Mouse (Mus musculus): Measurements from ENCODE around the gene Armh3. TPM values are rescaled to one million over a fixed set of nuclear protein-coding genes. Genes with fewer than 3 reads are reported as not detected.

Armh3 gene
- 7.5 to 16.0 TPM (median 11.5 TPM) in 3 replicates for total RNA-seq (2017)

DNA sequence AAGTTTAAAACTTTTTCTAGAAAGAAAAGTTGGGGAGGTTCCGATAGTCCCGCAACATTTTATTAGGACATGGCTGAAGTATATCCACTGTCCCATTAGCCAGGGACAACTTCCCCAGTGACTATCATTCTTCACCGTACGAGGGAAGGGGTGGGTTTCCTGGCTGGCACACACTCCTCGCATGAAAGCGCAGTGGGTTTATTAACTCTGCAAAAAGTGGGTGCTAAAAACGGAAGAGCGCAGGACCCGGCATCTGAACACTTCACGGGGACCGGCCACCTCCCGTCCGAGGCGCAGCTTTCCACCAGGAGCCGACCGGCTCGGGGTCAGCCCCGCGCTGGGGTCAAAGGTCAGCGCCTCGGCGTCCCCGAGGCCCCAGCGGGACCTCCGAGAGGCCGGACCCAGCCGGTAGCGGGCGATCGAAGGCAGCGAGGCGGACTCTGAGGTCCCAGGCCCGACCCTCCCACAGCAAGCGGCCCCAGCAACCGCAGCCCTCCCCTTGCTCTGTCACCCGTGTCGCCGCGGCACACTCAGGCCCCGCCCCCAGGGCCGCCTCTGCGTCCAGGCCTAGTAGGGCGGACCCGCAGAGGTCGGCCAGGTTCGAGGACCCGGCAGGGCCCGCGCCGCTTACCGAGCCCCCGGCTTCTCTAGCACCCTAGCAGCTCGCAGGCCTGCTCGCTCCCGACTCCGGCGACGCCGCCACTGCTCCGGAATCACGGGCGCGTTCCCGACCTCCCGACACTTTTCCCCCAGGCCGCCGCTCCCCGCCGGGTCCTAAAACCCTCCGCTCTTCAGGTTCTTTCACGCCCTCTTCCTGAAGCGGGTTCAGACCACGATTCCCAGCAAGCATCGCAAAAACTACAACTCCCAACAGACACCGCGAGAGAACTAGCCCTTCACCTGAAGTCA lies at the start of gene Armh3:
TSS of gene Armh3 (minus strand) at position 704 of the 909 bp plus-strand sequence.
- ATAC-seq (replicated peaks; ENCODE audit: insufficient number of reproducible peaks, low FRiP score, low TSS enrichment, poor library complexity, severe bottlenecking), result peak; percentile 86

GRCm38 (mm10) chr19:46047426-46047825 lies 49.1 kb upstream of the Armh3 start:
- ATAC-seq (replicated peaks; ENCODE audit: insufficient number of reproducible peaks, low FRiP score, low TSS enrichment, poor library complexity, severe bottlenecking), result no peak

- ATAC-seq (replicated peaks; ENCODE audit: insufficient number of reproducible peaks, low FRiP score, low TSS enrichment, poor library complexity, severe bottlenecking), result no peak
Observed at GRCm38 (mm10) chr19:46046621-46047025, 48.3 kb upstream of the Armh3 start.

DNA sequence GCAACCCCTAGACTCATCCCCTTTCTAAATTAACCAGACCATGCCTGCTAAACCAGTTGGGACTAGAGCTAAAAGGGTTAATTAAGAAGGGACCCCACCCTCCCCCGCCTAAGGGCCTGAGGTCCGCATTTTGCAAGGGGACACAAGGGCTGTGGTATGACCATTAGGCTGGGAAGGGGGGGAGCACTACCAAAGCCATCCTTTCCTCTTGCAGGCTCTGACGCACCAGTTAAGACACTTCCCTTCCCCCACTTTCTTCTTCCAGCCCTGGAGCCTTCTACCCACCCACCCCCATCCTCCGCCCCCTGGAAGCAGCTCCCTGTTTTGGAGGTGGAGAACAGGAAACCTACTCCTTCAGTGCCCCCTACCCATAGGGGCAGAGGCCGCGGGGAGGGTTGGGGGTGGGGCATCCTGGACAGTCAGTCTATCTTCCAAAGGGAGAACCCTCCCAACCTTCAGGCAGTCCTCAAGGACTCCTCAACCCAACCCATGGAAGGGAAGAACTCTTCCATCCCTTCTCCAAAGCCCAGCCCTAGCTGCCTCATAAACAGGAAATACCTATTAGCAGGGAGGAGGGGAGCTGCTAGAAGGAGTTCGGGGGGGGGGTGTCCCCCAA lies 47.5 kb upstream of the Armh3 start:
- ATAC-seq (replicated peaks; ENCODE audit: insufficient number of reproducible peaks, low FRiP score, low TSS enrichment, poor library complexity, severe bottlenecking), result no peak

GRCm38 (mm10) chr19:46044993-46045695 lies 46.9 kb upstream of the Armh3 start, which contains the start of gene Ldb1:
TSS of gene Ldb1 (minus strand) at chr19:46045214.
- peak; percentile 62 for ATAC-seq (replicated peaks; ENCODE audit: insufficient number of reproducible peaks, low FRiP score, low TSS enrichment, poor library complexity, severe bottlenecking)

- no peak for ATAC-seq (replicated peaks; ENCODE audit: insufficient number of reproducible peaks, low FRiP score, low TSS enrichment, poor library complexity, severe bottlenecking)
Observed at GRCm38 (mm10) chr19:46044271-46044992, 46.1 kb upstream of the Armh3 start, which contains the start of gene Pprc1. TSS of gene Pprc1 (plus strand) at chr19:46044886.

DNA sequence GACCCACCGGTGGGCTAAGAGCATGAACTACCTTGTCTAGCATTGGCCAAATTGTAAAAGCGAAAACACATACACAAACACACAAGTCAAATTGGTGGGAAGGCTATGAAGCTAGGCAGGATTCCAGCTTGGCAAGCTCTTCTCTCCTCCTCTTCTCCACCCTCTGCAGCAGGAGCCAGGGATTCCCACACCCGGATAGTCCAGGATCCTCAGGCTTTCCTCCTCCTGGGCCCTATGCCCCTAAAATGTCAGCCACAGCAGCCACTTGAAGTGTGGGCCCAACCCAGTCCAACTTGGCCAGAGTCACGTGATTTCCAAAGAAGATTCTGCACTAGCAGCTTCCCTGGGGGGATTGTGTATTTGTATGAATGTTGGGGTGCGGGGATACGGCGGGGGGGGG lies 45.1 kb upstream of the Armh3 start:
- ATAC-seq (replicated peaks; ENCODE audit: insufficient number of reproducible peaks, low FRiP score, low TSS enrichment, poor library complexity, severe bottlenecking), result no peak

DNA sequence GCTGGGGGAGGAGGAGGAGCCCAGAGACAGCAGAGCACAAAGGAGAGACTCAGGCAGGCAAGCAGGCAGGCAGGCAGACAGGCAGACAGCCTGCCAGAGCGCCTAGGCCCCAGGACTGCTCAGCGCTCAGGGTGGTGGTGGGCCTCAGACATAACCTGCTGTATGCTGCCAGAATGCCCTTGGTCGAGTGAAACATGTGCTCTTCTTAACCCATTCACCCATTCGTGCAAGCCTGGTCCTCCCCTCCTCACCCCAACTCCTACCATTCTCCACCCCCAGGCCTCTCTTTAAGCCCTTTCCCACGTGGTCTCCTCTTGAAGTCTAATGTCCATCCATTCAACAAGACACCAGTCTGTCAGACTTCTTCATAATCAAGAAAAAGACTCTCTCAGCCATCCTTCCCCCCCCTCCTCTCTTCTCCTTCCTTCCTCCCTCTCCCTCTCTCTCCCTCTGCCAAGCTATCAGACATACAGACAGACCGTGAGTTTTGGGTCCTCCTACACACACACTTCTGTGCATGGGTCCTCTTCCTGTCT lies 44.3 kb upstream of the Armh3 start:
- ATAC-seq (replicated peaks; ENCODE audit: insufficient number of reproducible peaks, low FRiP score, low TSS enrichment, poor library complexity, severe bottlenecking), result no peak

- ATAC-seq (replicated peaks; ENCODE audit: insufficient number of reproducible peaks, low FRiP score, low TSS enrichment, poor library complexity, severe bottlenecking), result no peak
Observed at GRCm38 (mm10) chr19:46041933-46042475, 43.7 kb upstream of the Armh3 start.

- ATAC-seq (replicated peaks; ENCODE audit: insufficient number of reproducible peaks, low FRiP score, low TSS enrichment, poor library complexity, severe bottlenecking), result 0 out of 2 replicates have a peak, but pooled peaks have one; percentile 4
Observed at GRCm38 (mm10) chr19:46041299-46041932, 43.1 kb upstream of the Armh3 start.

DNA sequence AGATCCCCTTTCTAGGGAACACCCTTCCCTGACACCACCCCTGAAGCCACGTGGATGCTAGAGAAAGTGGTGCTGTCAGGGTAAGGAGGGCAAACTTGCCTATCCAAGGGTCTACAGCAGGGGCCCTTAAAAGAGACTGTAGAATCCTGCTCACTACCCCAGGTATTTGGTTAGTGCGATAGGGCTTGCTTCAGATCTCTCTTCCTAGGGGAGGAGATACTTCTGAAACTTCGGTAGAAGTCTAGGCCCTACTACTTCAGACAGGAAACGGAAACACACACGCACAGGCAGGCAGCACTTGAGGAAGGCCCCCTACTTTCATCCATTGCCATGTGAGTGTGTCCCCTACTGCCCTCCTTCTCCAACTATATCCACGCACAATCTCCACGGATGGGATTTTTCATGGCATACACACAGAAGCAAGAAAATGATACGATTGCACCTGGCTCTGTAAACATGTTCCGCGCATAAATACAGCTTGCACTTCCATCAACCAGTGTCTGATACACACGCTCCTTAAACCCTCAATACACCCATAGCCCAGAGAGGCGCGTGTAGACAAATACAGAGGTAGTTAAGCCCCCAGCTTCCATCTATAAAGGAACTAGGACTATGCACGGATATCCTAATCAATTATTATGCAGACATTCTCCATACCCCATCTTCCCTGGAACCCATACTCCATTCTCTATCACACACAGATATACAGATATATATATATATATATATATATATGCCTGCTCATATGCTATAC lies 42.0 kb upstream of the Armh3 start:
- no peak for ATAC-seq (replicated peaks; ENCODE audit: insufficient number of reproducible peaks, low FRiP score, low TSS enrichment, poor library complexity, severe bottlenecking)

DNA sequence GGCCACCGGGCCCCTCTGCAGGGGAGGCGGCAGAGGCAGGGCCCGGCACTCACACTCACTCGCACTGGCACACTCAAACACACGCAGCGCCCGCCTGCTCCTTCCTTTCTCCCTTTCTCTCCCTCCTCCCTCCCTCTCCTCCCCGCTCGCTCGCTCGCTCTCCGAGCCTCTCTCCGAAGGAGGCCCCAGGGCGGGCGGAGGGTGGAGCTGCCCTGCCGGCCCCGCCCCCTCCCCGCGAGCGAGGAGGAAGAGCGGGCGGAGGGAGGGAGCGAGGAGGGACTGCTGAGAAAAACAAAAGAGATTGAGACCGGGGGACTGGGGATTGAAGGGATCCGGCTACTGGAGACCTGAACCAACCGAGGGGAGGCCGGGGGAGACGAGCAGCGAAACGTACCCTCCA lies 41.2 kb upstream of the Armh3 start:
- peak; percentile 82 for ATAC-seq (replicated peaks; ENCODE audit: insufficient number of reproducible peaks, low FRiP score, low TSS enrichment, poor library complexity, severe bottlenecking)

- no peak for ATAC-seq (replicated peaks; ENCODE audit: insufficient number of reproducible peaks, low FRiP score, low TSS enrichment, poor library complexity, severe bottlenecking)
Observed at GRCm38 (mm10) chr19:46038851-46039260, 40.6 kb upstream of the Armh3 start.

DNA sequence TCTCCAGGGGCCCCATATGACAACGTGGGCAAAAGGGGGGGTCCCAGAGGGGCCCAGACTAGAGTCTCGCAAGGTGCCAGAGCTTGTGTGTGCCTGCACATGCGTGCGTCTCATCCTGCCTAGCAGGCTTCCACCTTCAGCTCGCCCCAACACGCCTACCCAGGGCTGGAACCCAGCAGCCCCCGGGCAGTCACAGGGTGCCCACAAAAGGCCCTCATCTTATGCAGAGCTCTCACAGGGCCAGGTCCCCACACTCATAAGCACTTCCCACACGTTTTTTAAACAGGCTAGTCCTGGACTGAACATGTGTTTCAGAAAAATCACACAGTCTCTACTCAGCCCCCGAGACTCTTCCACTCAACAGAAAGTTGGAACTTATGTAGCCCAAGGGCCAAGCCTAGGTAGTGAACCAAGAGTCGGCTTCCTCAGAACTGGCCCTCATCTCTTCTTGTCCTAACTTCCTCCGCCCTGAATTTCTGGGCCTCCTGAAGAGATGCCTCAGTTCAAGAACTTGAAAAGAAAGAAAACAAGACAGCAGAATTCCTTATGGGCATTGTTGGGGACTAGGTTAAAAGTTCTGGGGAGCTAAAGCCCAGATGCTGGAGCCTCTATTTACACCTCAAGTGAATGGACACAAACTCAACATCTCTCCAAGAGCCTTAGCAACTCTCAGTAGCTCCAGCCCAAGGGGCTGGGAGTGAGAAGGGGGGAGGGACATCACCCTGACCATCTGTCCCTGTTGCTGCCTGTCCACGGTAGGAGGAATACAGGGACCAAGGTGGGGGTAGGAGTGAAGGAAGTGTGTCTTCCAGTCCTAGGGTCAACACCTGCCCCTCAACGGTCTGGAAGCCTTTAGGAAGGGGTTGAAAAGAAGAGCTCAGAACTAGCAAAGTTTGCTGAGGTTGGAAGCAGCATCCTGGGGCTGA lies 39.9 kb upstream of the Armh3 start:
- ATAC-seq (replicated peaks; ENCODE audit: insufficient number of reproducible peaks, low FRiP score, low TSS enrichment, poor library complexity, severe bottlenecking), result no peak

GRCm38 (mm10) chr19:46037243-46037924 lies 39.1 kb upstream of the Armh3 start:
- ATAC-seq (replicated peaks; ENCODE audit: insufficient number of reproducible peaks, low FRiP score, low TSS enrichment, poor library complexity, severe bottlenecking), result no peak
